Mouse (Mus musculus) ovary, postnatal 14 days (tissue): ENCODE results near the gene Ffar1.
"Not testable (repeated sequence)": the region's sequence is repeated elsewhere in the genome, so short reads cannot be mapped to it uniquely, and the experiment has no call there.

ENCODE experiments used
- DNase-seq: peaks from one replicate; pipeline ENCODE4 v3.0.0; 2022; ENCODE audit warnings: low spot score

Gene Ffar1

GRCm38 (mm10) chr7:30847934-30848333 lies 13.4 kb downstream of the Ffar1 start:
- DNase-seq = no peak

- DNase-seq = no peak
Measured at GRCm38 (mm10) chr7:30847386-30847785, 14.0 kb downstream of the Ffar1 start.

- no peak for DNase-seq
Measured at GRCm38 (mm10) chr7:30846505-30847053, 14.8 kb downstream of the Ffar1 start.

- no peak for DNase-seq
Measured at GRCm38 (mm10) chr7:30844676-30845297, 16.6 kb downstream of the Ffar1 start.

GRCm38 (mm10) chr7:30842092-30842491 lies 19.3 kb downstream of the Ffar1 start:
- no peak for DNase-seq

GRCm38 (mm10) chr7:30841379-30841778 lies 20.0 kb downstream of the Ffar1 start:
- DNase-seq = no peak

- DNase-seq = no peak
Measured at GRCm38 (mm10) chr7:30840306-30840705, 21.1 kb downstream of the Ffar1 start.

GRCm38 (mm10) chr7:30837277-30837676 lies 24.1 kb downstream of the Ffar1 start:
- DNase-seq = no peak

GRCm38 (mm10) chr7:30832684-30833083 lies 28.7 kb downstream of the Ffar1 start:
- not testable (repeated sequence) for DNase-seq

- DNase-seq = no peak
Measured at GRCm38 (mm10) chr7:30832261-30832660, 29.1 kb downstream of the Ffar1 start.

- DNase-seq = no peak
Measured at GRCm38 (mm10) chr7:30829428-30829827, 31.9 kb downstream of the Ffar1 start.

GRCm38 (mm10) chr7:30828871-30829270 lies 32.5 kb downstream of the Ffar1 start:
- not testable (repeated sequence) for DNase-seq

GRCm38 (mm10) chr7:30826660-30827059 lies 34.7 kb downstream of the Ffar1 start:
- DNase-seq = no peak

- no peak for DNase-seq
Measured at GRCm38 (mm10) chr7:30824306-30824705, 37.1 kb downstream of the Ffar1 start.

- DNase-seq = no peak
Measured at GRCm38 (mm10) chr7:30823675-30824074, 37.7 kb downstream of the Ffar1 start, which contains the start of gene Ffar2. TSS of gene Ffar2 (minus strand) at chr7:30823775.

- DNase-seq = no peak
Measured at GRCm38 (mm10) chr7:30821532-30821931, 39.8 kb downstream of the Ffar1 start.

- DNase-seq = no peak
Measured at GRCm38 (mm10) chr7:30820854-30821445, 40.4 kb downstream of the Ffar1 start.

GRCm38 (mm10) chr7:30820131-30820530 lies 41.2 kb downstream of the Ffar1 start:
- no peak for DNase-seq

- no peak for DNase-seq
Measured at GRCm38 (mm10) chr7:30812291-30812807, 49.0 kb downstream of the Ffar1 start.

- no peak for DNase-seq
Measured at GRCm38 (mm10) chr7:30811757-30812290, 49.5 kb downstream of the Ffar1 start.

GRCm38 (mm10) chr7:30810319-30810718 lies 51.0 kb downstream of the Ffar1 start:
- DNase-seq = no peak
